Mouse (Mus musculus) hindbrain, embryonic 10.5 days (tissue): ENCODE measurements around the gene Nyap2. TPM values are rescaled to one million over a fixed set of nuclear protein-coding genes. Genes with fewer than 3 reads are reported as not detected.

Experiments used
- DNase-seq: peaks from one replicate; pipeline ENCODE4 v3.0.0-alpha.2; 2017; ENCODE audit warnings: low spot score
- H3K27ac ChIP-seq: fragments of 300-500 bp; sonication (generic); 2 replicates; pipeline ENCODE4 v1.5.1; 2016; ENCODE audit warnings: mild to moderate bottlenecking, moderate library complexity
- H3K27me3 ChIP-seq: fragments of 300-500 bp; sonication (generic); 2 replicates; pipeline ENCODE4 v1.6.1; 2016; ENCODE audit warnings: mild to moderate bottlenecking; ENCODE audit not compliant: poor library complexity, insufficient read depth, severe bottlenecking
- H3K36me3 ChIP-seq: fragments of 300-500 bp; sonication (generic); 2 replicates; pipeline ENCODE4 v1.6.1; 2016; ENCODE audit warnings: mild to moderate bottlenecking, moderate library complexity
- H3K4me1 ChIP-seq: fragments of 300-500 bp; sonication (generic); replicated peaks from 2 replicates; pipeline ENCODE4 v1.6.1; 2016; ENCODE audit warnings: mild to moderate bottlenecking
- H3K4me3 ChIP-seq: fragments of 300-500 bp; sonication (generic); 2 replicates; pipeline ENCODE4 v1.5.1; 2016; ENCODE audit warnings: mild to moderate bottlenecking, moderate library complexity
- H3K9me3 ChIP-seq: fragments of 300-500 bp; sonication (generic); 2 replicates; pipeline ENCODE4 v1.6.1; 2016; ENCODE audit warnings: mild to moderate bottlenecking, moderate library complexity
- WGBS: fragments of 180-500 bp; shearing (Covaris S2); methylation state at CpG from one replicate; pipeline ENCODE4 v1.1.7; 2016; 5-methylcytosine and 5-hydroxymethylcytosine counted together
- polyA plus RNA-seq: library from polyadenylated mRNA; unstranded; fragments of >200 nt; fragmentation: Nextera tagmentation; extraction: Ambion mirVana; gene quantifications from 2 replicates; pipeline ENCODE4 v1.2.1, GENCODE M21; 2016

The Nyap2 gene
- polyA plus RNA-seq, 1 experiment from 2014 or later, result 2.2 TPM

DNA sequence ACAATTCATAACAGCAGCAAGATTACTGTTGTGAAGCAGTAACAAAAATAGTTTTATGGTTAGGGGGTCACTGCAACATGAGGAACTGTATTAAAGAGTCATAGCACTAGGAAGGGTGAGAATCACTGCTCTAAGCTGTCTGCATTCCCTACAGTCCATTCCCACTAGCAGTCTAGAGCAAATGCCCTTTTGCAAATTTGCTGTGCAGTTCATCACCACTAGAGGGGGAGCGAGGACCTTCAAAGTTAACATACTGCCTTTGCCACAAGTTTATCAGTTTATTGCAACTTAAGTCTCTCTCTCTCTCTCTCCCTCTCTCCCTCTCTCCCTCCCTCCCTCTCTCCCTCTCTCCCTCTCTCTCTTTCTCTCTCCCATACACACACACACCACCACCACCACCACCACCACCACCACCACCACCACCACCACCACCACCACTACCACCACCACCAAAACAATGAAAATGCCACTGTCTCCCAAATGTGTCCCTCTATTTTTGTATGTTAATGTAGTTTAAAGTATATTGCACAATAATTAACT, 233.4 kb downstream of the Nyap2 start:
- H3K4me3 ChIP-seq, result no peak overlapping the region
- 0% methylated on average over 1 of the region's 1 CpGs for WGBS
- H3K36me3 ChIP-seq, result no peaks in the 10 kb centered on the region
- DNase-seq, result peak; percentile 67
- H3K9me3 ChIP-seq, result no peaks in the 10 kb centered on the region
- H3K27ac ChIP-seq, result no peak overlapping the region
- H3K27me3 ChIP-seq, result no peaks in the 10 kb centered on the region
- H3K4me1 ChIP-seq, result no peaks in the 10 kb centered on the region

DNA sequence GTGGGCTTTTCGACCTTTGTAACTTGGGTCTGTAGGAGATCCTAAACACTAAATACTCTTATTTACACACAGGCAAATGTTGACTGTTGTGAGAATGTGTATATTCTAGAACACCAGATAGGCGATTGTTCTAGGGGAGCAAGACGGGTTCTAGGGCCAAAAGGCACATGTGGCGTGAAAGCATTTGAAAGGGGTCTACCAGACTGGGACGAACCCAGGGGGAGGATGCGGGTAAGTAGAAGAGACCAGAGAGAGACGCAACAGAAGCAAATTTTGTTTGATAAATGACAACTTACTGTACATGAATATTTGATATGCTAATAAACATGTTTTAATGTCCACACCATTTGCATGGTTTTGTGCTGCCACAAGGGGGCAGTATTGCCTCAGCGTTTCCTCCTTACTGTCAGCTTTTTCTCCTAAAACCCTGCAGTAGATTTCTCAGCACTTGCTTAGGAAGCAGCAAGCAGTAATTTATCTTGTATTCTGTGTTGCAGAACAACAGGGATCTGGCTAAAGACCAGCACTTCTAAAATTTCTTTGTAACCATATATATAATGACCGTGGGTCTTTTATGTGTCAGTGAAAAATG, 239.7 kb downstream of the Nyap2 start:
- 58% methylated on average over 9 of the region's 9 CpGs for WGBS
- Histone ChIP-seq H3K9me3 (no peaks in the 10 kb centered on the region), H3K27ac (no peak overlapping the region), H3K4me1 (no peaks in the 10 kb centered on the region), H3K27me3 (no peaks in the 10 kb centered on the region), H3K36me3 (no peaks in the 10 kb centered on the region), H3K4me3 (no peak overlapping the region)
- peak; percentile 76 for DNase-seq

DNA sequence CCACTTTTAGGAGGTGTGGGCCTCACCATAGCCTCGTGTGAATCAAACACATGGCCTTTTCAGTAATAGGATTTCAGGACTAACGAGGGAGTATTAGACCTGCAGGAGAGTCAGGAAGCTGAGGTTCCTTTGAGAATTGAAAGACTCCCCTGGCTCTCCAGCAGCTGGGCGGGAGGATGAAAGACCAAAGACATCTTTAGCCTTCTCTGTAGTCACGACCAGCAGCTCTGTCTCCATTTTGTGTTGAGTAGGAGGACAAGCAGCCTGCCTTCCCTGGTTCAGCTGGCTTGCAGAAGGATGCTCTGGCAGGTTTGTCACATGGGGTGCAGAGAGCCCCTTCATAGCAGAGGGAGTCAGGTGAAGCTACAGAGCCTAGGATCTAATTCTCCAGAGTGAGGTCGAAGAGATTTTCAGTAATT, 240.3 kb downstream of the Nyap2 start:
- peak; percentile 11 for DNase-seq

GRCm38 (mm10) chr1:81387722-81388121, 311.0 kb downstream of the Nyap2 start:
- Histone ChIP-seq H3K4me1 (no peaks in the 10 kb centered on the region), H3K4me3 (no peak overlapping the region), H3K36me3 (no peaks in the 10 kb centered on the region), H3K27me3 (no peaks in the 10 kb centered on the region), H3K9me3 (no peaks in the 10 kb centered on the region), H3K27ac (no peak overlapping the region)
- no peak for DNase-seq
- 57% methylated on average over 1 of the region's 1 CpGs for WGBS

More for the DNA sequence above, 240.3 kb downstream of the Nyap2 start:
- WGBS, result 62% methylated on average over 5 of the region's 5 CpGs
- Histone ChIP-seq H3K9me3 (no peaks in the 10 kb centered on the region), H3K36me3 (no peaks in the 10 kb centered on the region), H3K4me1 (no peaks in the 10 kb centered on the region), H3K27ac (no peak overlapping the region), H3K4me3 (no peak overlapping the region), H3K27me3 (no peaks in the 10 kb centered on the region)
